Mouse (Mus musculus): ENCODE measurements at regions not wholly inside any gene's neighbourhood (a gene's known extent, or its start where the extent isn't known, plus 50 kb on each side); places are given as distances from the start of the nearest gene placed in this dataset.

DNA sequence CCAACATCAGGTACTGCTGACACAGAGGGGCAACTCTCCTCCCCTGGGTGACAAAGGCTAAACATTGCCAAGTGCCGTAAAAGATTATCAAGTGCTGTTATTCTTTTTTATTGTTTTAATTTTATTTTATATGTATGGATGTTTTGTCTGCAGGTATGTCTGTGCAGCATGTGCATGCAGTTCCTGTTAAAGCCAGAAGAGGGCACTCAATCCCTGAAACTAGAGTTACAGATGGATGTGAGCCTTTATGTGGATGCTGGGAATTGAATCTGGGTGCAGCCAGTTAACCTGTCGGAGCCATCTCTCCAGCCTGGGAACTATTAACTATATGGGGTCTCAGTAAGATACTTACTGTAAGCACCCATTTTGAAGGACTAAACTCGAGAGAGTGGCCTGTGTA, 104.4 kb upstream of the Slc22a12 start:
- no peak for DNase-seq (ENCODE audit: low read depth in 2 of 2, low spot score in 2 of 2)

DNA sequence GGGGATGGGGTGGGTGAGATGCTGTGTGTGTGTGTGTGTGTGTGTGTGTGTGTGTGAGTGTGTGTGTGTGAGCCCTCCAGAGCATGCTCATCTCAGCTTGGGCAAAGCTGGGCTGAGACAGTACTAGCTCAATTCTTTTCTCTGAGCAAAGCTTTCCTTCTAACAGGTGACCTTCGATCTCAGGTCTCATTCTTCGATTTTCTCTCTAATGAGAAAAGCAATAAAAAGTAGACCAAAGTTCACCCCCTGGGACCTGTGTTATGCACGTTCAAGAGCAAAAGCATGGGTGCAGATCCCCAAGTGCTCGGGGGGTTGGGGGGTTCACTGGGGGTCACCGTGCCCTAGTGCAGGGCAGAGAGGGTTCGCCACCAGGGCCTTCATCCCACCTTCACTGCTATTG, 103.1 kb upstream of the Slc22a12 start:
- no peak for DNase-seq (ENCODE audit: low read depth in 2 of 2, low spot score in 2 of 2)

DNA sequence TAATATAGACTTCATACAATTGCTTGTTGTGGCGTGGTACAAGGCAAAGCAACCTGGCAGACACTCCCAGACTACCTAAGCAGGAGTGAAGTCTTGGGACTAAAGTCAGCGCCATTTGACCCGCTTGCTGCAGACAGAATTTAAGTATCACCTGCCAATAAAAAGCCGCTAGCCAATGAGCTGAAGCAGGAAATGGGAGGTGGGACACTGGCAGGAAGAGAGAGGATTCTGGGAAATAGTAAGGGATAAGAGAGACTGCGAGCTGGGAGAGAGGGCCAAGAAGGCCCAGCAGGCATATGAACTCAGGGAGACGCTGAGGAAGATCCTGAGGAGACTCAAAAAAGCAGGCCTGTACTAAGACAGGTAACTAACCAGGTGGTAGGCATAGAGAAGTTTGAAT, 102.0 kb upstream of the Slc22a12 start:
- no peak for DNase-seq (ENCODE audit: low read depth in 2 of 2, low spot score in 2 of 2)

DNA sequence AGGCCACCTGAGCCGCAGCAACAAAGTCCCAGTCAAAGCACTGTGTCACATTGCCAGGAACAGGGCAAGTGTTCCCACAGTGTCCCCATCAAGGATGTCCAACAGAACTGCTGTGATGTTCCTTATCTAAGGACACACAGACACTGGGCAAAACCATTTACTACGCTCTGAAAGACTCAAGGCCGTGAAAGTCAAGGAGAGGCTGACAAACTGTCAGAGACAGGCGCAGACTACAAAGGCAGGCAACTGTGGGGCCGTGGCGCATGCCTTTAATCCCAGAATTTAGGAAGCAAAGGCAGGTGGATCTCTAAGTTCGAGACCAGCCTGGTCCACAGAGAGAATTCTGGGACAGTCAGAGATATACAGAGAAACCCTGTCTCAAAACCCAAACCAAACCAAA, 96.8 kb upstream of the Slc22a12 start:
- DNase-seq (ENCODE audit: low read depth in 2 of 2, low spot score in 2 of 2), result no peak

DNA sequence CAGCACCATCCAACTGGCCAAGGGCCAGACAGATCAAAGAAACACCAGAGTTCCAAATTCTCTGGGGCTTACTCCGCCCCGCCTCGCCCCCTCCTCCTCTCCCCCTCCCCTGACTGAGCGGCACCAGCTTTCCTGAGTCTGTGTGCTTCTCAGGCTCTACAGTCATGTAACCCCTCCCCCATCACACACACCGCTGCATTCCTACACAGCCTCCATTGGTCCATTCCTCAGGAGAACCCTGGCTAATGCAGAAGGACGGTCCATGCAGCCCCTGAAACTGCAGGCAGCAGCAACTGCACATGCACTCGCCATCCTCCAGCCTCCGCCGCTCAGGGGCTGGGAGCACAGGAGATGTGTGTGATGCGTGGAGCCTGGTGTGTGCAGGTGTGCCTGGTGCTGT, 90.6 kb upstream of the Slc22a12 start:
- no peak for DNase-seq (ENCODE audit: low read depth in 2 of 2, low spot score in 2 of 2)

DNA sequence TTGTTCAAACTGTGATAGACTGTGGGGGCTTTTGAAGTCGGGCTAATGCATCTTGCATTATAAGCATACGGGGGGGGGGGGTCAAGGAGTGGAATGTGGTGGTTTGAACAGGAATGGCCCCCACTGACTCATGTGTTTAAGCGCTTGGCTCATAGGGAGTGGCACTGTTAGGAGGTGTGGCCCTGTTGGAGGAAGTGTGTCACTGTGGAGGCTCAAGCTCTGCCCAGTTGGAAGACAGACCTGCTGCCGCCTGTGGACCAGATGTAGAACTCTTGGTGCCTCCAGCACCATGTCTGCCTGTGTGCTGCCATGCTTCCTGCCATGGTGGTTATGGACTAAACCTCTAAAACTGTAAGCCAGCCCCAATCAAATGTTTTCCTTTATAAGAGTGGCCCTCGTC, 89.0 kb upstream of the Slc22a12 start:
- no peak for DNase-seq (ENCODE audit: low read depth in 2 of 2, low spot score in 2 of 2)

DNA sequence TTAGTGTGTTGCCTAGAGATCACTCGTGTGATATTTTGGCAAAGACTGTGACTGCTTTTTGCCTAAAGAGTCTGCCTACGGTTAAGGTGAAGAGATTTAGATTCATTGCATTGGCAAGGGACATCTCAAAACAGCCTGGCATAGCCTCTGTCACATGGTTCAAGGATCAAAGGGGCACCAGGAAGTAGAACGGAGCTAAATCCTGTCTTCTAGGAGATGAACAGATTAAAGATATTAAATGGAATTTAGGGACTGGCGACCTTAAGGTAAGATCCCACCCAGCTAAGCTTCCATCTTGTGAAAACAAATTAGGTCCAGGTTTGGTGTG, 87.7 kb upstream of the Slc22a12 start:
- DNase-seq (ENCODE audit: low read depth in 2 of 2, low spot score in 2 of 2), result no peak

DNA sequence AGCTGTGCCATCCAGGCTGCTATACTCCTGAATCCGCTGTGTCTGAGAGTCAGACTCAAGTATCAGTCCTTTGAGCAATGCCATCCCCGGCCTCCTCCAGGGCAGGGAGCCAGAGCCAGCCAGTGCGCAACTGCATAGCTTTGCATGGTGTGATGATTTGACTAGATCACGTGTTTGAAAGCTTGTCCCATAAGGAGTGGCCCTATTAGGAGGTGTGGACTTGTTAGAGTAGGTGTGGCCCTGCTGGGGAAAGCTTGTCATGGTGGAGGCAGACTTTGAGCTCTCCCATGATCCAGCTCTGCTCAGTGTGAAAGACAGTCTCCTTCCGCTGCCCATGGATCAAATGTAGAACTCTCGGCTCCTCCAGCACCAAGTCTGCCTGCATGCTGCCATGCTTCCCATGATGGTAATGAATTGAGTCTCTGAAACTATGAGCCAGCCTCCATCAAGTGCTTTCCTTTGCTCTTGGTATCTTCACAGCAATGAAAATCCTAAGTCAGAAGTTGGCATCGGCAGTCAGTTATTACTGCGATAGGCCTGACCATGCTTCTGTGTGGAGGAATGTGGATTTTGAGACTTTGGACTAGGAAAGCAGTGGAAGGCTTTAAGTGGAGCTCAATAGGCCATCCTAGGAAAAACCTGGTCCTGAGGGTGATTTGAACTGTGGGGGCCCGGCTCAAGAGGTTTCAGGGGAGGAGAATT, 87.2 kb upstream of the Slc22a12 start:
- no peak for DNase-seq (ENCODE audit: low read depth in 2 of 2, low spot score in 2 of 2)

DNA sequence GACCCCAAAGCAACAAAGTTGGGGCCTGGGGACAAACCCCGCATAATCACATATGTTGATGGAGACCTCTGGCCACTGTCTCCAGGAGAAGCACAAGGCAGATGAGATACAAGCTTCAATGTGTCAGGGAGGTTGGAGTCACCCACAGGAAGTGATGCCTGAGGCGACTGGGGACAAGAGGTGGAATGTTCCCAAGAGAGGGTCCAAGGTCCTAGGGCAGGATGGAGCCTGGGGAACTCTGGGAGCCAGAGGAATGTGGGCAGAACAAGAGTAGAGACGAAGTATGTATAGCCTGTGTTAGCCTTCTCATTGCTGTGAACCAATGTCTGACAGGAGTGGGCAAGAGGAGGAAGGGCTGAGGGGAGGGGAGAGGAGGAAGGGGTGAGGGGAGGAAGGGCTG, 82.7 kb upstream of the Slc22a12 start:
- DNase-seq (ENCODE audit: low read depth in 2 of 2, low spot score in 2 of 2), result no peak

DNA sequence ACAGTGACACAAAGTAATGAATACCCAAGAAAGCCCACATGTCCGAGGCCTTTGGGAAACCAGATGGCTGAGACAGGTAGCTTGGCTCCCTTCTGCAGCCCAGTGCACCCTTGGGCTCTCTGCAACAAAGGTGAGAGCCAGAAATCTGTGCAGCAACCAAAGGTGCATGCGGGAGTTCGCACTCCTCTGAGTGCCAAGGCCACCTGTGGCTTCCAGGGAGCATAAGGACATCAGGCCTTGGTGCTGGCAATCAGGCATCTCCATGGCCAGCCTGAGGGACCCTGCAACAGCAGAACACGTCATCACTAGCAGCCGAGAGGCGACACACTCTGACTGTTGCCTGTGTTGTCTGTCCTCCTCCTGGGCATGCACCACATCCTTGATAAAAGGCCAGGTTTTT, 78.2 kb upstream of the Slc22a12 start:
- no peak for DNase-seq (ENCODE audit: low read depth in 2 of 2, low spot score in 2 of 2)

DNA sequence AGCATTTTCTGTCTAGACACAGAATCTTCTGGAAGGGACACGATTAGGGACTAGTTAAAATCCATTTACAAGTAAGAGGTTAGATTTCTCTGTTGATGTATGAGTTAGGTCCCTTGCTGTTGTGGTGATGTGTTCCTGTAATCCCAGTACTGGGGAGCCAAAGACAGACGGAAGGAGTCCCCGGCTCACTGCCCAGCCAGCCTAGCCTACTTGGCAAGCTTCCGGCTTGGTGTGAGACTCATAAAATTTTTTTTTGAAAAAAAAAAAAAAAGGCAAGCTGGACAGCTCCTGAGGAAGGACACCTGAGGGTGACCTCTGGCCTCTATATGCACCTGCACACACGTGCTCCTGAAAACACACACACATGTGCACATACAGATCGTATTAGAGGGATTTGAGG, 76.7 kb upstream of the Slc22a12 start:
- no peak for DNase-seq (ENCODE audit: low read depth in 2 of 2, low spot score in 2 of 2)

DNA sequence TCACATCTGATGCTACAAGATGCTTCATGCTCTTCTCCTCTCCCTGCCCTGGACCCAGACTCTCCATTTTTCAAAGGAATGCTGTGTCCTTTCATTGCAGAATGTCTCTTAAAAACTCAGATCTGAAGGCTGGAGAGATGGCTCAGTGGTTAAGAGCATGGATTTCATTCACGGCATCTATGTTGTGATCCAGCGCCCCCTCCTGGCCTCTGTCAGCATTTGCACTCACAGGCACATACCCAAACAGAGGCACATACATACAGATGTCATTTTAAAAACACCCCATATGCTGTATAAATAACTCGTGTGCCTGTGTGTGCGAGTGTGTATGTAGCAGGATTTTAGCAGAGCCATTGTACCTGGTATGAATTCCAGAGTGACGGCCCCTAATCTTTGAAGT, 73.8 kb upstream of the Slc22a12 start:
- no peak for DNase-seq (ENCODE audit: low read depth in 2 of 2, low spot score in 2 of 2)

DNA sequence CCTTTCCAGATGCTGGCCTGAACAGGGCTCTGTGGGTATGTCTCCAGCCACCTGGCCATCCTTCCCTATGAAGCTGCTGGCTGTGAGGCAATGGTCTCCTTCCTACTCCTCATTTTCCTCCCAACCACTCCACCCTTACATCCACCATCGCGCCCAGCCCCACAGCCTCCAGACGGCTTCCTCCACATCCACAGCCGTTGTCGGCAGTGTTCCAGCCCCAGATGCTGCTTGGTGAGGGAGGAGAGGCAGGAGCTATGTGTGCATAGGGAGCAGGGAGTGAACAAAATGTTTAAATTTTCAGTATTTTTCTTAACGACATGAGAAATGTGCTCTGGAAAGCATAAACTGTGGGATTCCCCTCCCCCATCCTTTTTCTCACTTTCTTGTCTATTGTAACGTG, 69.6 kb upstream of the Slc22a12 start:
- DNase-seq (ENCODE audit: low read depth in 2 of 2, low spot score in 2 of 2), result no peak

DNA sequence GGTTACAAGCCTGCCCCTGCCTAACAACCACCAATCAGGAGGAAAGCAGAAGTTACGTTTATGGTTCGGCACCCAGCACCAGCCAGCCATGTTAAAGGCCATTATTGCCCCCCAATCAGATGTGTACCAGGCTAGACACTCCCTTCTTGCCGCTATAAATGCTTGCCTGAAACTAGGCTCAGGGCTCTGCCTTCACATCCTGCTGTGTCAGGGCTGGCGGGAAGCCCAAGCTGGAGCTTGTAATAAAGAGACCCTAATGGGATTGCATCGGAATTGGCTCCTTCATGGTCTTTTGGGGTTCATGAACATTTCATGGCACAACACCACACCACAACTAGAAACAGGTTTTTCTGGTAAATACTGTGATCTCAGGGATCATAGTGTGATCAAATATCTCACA, 69.1 kb upstream of the Slc22a12 start:
- no peak for DNase-seq (ENCODE audit: low read depth in 2 of 2, low spot score in 2 of 2)

DNA sequence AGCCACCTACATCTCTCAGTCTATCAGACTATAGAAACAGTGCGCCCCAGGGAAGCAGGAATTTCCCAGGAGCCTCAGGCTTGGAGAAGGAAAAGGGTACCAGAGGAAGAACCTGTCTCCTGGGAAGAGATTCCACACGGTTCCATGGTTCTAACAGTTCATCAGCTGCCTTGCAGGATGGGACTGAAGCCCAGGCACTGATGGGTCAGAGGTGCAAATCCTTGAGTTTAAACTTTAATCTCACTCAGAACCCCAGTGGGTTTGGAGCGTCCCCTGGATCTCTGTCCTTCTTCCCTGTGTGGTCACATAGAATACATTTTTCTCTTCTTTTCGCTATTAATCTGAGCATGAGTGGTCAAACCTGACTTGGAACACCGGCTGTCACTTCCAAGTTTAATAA, 67.9 kb upstream of the Slc22a12 start:
- no peak for DNase-seq (ENCODE audit: low read depth in 2 of 2, low spot score in 2 of 2)

DNA sequence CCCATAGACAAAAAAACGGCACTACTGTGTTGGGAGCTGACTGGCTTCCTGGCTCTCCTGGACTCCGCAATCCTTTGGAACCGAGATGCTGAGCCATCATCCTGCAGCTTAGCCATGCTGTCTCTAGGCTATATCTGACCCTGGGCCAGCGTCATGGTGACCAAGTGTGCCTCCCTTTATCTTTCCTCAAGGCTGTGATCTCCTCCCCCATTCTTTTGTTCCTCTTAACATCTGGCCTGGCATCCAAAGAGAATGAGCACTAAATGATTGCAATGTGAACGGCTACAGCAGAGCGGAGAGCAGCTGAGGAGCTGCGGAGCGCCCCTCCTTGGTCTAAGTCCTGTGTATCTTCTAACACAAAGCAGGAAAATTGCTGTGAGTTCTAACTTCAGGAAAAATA, 67.2 kb upstream of the Slc22a12 start:
- DNase-seq (ENCODE audit: low read depth in 2 of 2, low spot score in 2 of 2), result no peak

DNA sequence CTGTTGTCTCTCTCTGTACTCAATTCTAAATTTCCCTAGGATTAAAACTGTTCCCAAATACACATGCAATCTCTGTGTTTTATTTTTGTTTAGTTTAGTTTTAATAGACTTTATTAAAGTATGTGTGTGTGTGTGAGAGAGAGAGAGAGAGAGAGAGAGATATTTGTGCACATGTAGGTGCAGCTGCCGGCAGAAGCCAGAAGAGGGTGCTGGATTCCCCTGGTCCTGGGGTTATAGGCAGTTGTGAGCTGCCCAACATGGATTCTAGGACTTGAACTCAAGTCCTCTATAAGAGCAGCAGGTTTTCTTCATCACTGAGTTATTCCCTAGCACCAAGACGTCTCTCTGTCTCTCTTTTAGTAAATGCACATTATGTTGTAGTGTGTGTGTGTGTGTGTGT, 64.7 kb upstream of the Slc22a12 start:
- DNase-seq (ENCODE audit: low read depth in 2 of 2, low spot score in 2 of 2), result no peak

DNA sequence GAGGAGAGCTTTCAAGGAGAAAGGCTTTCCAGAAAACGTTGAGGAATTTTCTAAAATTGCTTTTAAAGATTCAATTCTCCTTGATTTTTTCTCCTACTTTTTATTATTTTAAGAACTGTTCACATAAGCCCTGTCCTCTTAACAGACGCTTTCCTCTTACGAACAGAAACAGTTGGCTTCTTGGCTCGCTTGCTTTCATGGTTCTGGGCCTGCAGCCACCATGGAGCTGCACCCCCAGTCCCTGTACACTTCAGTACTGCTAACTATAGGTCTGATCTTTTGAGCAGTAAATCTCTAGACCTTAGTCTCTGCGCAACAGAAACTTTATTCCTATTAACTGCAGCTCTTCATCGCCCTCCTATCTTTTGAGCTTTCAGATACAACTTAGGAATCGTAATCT, 63.8 kb upstream of the Slc22a12 start:
- no peak for DNase-seq (ENCODE audit: low read depth in 2 of 2, low spot score in 2 of 2)

DNA sequence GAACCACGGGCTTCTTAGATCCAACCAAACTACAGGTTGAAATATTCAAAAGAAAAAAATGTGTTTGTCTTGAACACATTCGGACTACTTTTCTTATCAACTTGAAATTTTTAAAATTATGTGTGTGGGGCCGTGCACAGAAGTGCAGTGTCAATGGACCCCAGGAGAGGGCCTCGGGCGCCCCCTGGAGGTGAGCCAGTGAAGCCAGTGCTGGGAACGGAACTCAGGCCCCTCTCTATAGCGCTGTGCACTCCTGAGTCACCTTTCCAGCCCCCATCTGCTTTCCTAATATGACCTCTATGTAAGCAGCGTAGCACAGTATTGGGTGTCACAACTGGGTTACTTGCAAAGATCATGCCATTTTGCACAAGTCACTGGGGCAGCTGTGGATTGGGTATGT, 61.9 kb upstream of the Slc22a12 start:
- no peak for DNase-seq (ENCODE audit: low read depth in 2 of 2, low spot score in 2 of 2)

DNA sequence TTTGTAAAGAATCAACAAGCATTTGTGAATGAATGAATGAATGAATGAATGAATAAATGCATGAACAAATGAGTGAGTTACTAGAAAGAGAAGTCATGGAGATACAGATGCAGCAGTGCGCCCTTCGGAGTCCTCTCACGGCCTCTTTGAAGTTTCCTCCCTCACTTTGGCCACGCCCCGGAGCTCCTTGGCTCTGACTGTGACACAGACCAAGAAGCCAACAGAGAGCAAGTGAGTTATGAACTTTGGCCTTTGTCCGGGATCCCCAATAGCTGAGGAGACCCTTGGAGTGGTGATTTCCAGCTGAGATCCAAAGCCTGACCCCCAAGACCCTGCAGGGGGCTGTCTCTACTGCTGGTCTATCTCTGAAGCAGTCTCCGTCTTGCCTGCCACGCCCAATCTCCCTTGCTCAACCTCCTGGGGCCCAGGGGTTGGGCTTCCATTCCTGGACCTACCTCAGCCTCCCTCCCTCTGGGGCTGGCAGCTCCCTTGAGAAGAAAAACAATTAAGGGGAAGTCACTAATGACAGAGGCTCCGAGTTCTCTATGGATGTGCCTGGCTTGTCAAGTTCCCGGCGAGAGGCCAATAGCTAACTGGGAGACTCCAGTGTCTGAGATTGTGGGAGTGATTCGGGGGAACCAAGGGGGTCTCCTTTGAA, 58.2 kb upstream of the Slc22a12 start:
- DNase-seq (ENCODE audit: low read depth in 2 of 2, low spot score in 2 of 2), result no peak

DNA sequence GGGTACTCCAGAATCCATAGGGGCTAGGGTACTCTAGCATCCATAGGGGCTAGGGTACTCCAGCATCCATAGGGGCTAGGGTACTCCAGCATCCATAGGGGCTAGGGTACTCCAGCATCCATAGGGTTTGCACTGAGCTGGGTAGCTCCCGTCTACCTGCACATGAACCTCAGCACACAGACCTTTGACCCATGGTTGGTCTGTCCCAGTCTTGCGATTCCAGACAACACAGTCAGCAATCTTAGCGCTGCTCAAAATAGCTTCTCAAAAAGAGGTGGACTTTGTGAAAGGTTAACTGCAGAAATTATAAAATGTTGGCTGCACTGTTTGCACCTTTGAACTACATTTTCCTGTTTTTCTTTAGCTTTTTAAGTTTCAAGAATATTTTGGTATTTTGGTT, 56.4 kb upstream of the Slc22a12 start:
- no peak for DNase-seq (ENCODE audit: low read depth in 2 of 2, low spot score in 2 of 2)

DNA sequence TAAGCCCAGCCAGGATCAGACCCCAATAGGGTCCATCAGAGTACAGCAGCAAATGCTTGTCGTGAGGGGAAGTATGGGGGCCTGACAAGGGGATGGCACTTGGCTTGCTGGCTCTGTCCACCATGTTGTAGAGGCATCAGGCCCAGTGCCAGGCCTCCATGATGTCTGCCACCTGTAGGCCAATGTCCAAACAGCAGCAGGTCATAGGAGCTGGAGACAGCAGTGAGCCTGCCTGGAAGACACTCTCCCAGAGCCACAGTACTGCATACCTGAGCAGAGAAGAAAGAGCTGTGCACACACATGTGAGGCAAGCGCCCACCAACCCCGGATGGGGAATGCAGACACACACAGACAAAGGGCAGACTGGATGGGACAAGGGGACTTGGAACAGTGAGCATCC, 55.4 kb upstream of the Slc22a12 start:
- DNase-seq (ENCODE audit: low read depth in 2 of 2, low spot score in 2 of 2), result no peak

DNA sequence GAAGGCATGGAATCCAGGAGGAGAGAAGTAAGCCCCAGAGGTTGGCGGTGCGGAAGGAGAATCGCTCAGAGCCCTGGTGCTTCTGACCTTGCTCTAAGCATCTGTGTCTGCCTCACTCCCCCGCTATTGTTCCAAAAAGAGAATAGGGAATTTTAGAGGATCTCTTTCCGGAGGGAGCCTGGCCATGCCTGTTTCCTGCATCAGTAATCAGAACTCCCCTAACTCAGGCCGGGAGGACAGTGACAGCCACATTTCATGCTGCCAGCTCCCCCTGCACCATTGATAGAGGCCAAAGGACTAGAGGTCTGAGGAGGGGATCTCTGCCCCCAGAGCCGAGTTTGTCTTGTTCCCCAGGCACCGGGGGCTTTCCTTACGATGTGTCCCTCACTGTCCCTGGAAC, 53.0 kb upstream of the Slc22a12 start:
- no peak for DNase-seq (ENCODE audit: low read depth in 2 of 2, low spot score in 2 of 2)

All from CD8-positive naive resting alpha-beta T cell, adult 2 months (primary cell).